Mouse (Mus musculus): Measurements from ENCODE around the gene Hist1h2an. TPM values are rescaled to one million over a fixed set of nuclear protein-coding genes. Genes with fewer than 3 reads are reported as not detected.

Hist1h2an gene
- total RNA-seq, 2 experiments from 2014 or later: 2.5 to 6.9 TPM

GRCm38 (mm10) chr13:21750159-21751017 is 36.6 kb downstream of the Hist1h2an start, which contains the start of gene Hist1h4k:
TSS of gene Hist1h4k (minus strand) at chr13:21750505.
- intact Hi-C loops (cut with DNase I): loop anchor here (1.0 kb wide), 1 partner anchor 15 kb away; the partner anchor contains the start of gene Hist1h4j
- peak; percentile 88 to 93 for DNase-seq (ENCODE audit: low spot score in 2 of 2)

GRCm38 (mm10) chr13:21749387-21750158 is 37.4 kb downstream of the Hist1h2an start:
- DNase-seq (ENCODE audit: low spot score in 2 of 2): no peak
- intact Hi-C loops (cut with DNase I): loop anchor here (1.0 kb wide), 1 partner anchor 14 kb away; the partner anchor contains the start of gene Hist1h4j

GRCm38 (mm10) chr13:21745006-21745405 is 42.0 kb downstream of the Hist1h2an start:
- DNase-seq (ENCODE audit: low spot score in 2 of 2): no peak
- intact Hi-C loops (cut with DNase I): no loop called here

Small RNA genes lying within 50 kb of the gene (microRNA-seq; reads per million reads assigned to microRNA genes)
- 0 reads per million in 2 experiments for gene Gm19658
- 0 reads per million in 2 experiments for gene Gm44346
- 0 reads per million in 2 experiments for gene Gm44454
- gene Gm44466: 0 reads per million in 2 experiments

Other genes with a start within 250 kb of the Hist1h2an start
- gene Olfr1366, start 244.4 kb downstream of the Hist1h2an start, total RNA-seq (2021): not detected
- gene Olfr1535, start 227.3 kb downstream of the Hist1h2an start, total RNA-seq (2021): not detected
- gene Olfr1364, start 205.5 kb downstream of the Hist1h2an start, total RNA-seq (2021): not detected
- not detected for gene Olfr1362, start 173.2 kb downstream of the Hist1h2an start, total RNA-seq (2021)
- gene Olfr11, start 144.7 kb downstream of the Hist1h2an start, total RNA-seq (2021): not detected
- not detected for gene Olfr1361, start 123.8 kb downstream of the Hist1h2an start, total RNA-seq (2021)
- not detected for gene Olfr1360, start 109.8 kb downstream of the Hist1h2an start, total RNA-seq (2021)
- not detected for gene Olfr1359, start 89.1 kb downstream of the Hist1h2an start, total RNA-seq (2021)
- 10 to 100 TPM; 37.3 to 37.9 TPM for gene Hist1h2bl, start 71.1 kb downstream of the Hist1h2an start, total RNA-seq (2021)
- gene Hist1h2ai, start 70.8 kb downstream of the Hist1h2an start, total RNA-seq (2021): 10 to 100 TPM; 17.2 to 25.6 TPM
- gene Hist1h3h, start 69.6 kb downstream of the Hist1h2an start, total RNA-seq (2021): 10 to 100 TPM; 46.6 to 56.8 TPM
- gene Hist1h2bm, start 65.2 kb downstream of the Hist1h2an start, total RNA-seq (2021): 1 to 10 TPM; 4.9 to 7.8 TPM
- 10 to 100 TPM; 15.4 to 16.2 TPM for gene Hist1h4j, start 52.2 kb downstream of the Hist1h2an start, total RNA-seq (2021)
- 100 to 1,000 TPM; 311 to 320 TPM for gene Hist1h4k, start 36.7 kb downstream of the Hist1h2an start, total RNA-seq (2021)
- 10 to 100 TPM; 13.2 to 15.7 TPM for gene Hist1h2ak, start 33.4 kb downstream of the Hist1h2an start, total RNA-seq (2021)
- 10 to 100 TPM in 1 of 2 experiments, 1 to 10 TPM in 1; 9.6 to 16.1 TPM for gene Hist1h2bn, start 33.1 kb downstream of the Hist1h2an start, total RNA-seq (2021)
- 10 to 100 TPM in 1 of 2 experiments, 1 to 10 TPM in 1; 7.6 to 10.5 TPM for gene Hist1h1b, start 6.6 kb downstream of the Hist1h2an start, total RNA-seq (2021)
- 10 to 100 TPM; 51.4 to 75.0 TPM for gene Hist1h3i, start 3.8 kb downstream of the Hist1h2an start, total RNA-seq (2021)
- gene Hist1h2bp, start 243 bp upstream of the Hist1h2an start, total RNA-seq (2021): 10 to 100 TPM in 1 of 2 experiments, 1 to 10 TPM in 1; 6.7 to 11.2 TPM
- 10 to 100 TPM; 43.6 to 56.5 TPM for gene Hist1h2bq, start 23.0 kb upstream of the Hist1h2an start, total RNA-seq (2021)
- not detected for gene Hist1h2ao, start 23.2 kb upstream of the Hist1h2an start, total RNA-seq (2021)
- gene Hist1h4m, start 24.5 kb upstream of the Hist1h2an start, total RNA-seq (2021): 100 to 1,000 TPM; 213 to 226 TPM
- 10 to 100 TPM; 20.9 to 25.8 TPM for gene Hist1h4n, start 45.0 kb upstream of the Hist1h2an start, total RNA-seq (2021)
- 10 to 100 TPM; 46.9 to 49.5 TPM for gene Hist1h2ap, start 46.3 kb upstream of the Hist1h2an start, total RNA-seq (2021)
- 10 to 100 TPM; 44.5 to 56.8 TPM for gene Hist1h2br, start 46.5 kb upstream of the Hist1h2an start, total RNA-seq (2021)
- gene Zfp184, start 157.9 kb upstream of the Hist1h2an start, total RNA-seq (2021): 1 to 10 TPM; 2.8 to 4.0 TPM
- under 1 TPM in 1 of 2 experiments, not detected in 1; 0.23 TPM for gene Pom121l2, start 194.0 kb upstream of the Hist1h2an start, total RNA-seq (2021)
- under 1 TPM in 1 of 2 experiments, not detected in 1; 0.19 TPM for gene Prss16, start 222.5 kb upstream of the Hist1h2an start, total RNA-seq (2021)
- gene Hist1h2ah, start 248.3 kb upstream of the Hist1h2an start, total RNA-seq (2021): 10 to 100 TPM; 38.2 to 41.7 TPM
- 10 to 100 TPM; 21.5 to 26.9 TPM for gene Hist1h2bk, start 248.7 kb upstream of the Hist1h2an start, total RNA-seq (2021)